Mouse (Mus musculus) lung, adult 18-20 months (tissue): ENCODE results near the gene Pacs2.

Experiments
- DNase-seq, 2 experiments: peaks; one replicate each; pipeline ENCODE4 v3.0.0; 2022; ENCODE audit warnings: mixed read lengths in 2 of 2

Pacs2 gene

GRCm38 (mm10) chr12:113097040-113097439, 82.7 kb downstream of the Pacs2 start:
- no peak for DNase-seq

- peak; percentile 28 to 45 for DNase-seq
Measured at GRCm38 (mm10) chr12:113097749-113098281, 83.5 kb downstream of the Pacs2 start, which contains the start of gene Mta1. Gene Mta1, plus strand, starts transcription at chr12:113098278.

DNA sequence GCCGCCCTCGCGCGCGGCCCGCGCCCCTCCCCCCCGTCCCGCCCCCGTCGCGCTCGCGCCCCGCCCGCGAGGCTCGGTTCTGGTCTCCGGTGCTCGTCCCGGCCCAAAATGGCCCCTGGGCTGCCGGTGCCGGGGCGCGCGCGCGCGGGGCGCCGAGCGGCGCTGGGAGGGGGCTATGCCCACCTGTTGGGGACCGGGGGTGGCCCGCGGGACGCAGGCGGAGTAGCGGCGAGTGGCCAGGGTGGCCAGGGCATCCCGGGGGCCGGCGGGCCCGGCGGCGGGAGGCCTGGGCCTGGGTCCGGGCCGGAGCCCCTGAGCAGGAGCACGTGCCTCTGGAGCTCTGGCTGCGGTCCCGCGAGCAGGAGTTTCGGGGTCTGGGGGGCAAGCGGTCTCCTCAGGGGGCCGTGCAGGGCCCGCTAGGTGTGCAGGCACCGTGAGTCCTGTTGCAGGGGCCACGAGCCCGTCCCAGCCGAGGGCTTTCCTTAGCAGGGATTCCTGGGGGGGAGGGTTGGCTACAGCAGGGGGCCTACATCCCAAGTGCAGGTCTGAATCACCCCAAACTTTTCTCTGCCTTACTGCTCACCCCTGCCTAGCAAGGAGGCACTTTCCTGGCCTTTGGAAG, 84.3 kb downstream of the Pacs2 start:
- no peak for DNase-seq

- DNase-seq = no peak
Measured at GRCm38 (mm10) chr12:113099470-113100237, 85.3 kb downstream of the Pacs2 start.

GRCm38 (mm10) chr12:113100448-113101076, 86.3 kb downstream of the Pacs2 start:
- no peak for DNase-seq

GRCm38 (mm10) chr12:113101251-113101960, 87.1 kb downstream of the Pacs2 start:
- no peak for DNase-seq

DNA sequence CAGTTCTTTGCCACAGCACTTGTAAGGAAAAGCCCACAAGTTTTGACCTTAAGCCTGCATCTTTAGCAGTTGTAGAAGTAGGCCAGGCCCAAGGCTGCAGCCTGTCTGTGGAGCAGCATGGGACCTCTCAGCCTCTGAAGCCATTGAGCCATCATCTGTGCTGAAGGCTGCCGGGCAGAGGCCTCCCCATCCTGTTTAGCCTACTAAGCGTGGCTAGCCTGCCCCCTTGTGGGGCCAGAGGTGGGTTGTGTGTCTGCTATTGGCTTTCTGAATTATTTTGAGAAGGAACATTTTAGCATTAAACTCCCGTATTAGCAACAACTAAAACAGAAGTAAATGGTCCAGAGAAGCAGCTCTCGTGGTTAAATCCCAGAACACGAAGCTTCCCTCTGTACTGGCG, 88.2 kb downstream of the Pacs2 start:
- DNase-seq = peak; percentile 48 to 54

DNA sequence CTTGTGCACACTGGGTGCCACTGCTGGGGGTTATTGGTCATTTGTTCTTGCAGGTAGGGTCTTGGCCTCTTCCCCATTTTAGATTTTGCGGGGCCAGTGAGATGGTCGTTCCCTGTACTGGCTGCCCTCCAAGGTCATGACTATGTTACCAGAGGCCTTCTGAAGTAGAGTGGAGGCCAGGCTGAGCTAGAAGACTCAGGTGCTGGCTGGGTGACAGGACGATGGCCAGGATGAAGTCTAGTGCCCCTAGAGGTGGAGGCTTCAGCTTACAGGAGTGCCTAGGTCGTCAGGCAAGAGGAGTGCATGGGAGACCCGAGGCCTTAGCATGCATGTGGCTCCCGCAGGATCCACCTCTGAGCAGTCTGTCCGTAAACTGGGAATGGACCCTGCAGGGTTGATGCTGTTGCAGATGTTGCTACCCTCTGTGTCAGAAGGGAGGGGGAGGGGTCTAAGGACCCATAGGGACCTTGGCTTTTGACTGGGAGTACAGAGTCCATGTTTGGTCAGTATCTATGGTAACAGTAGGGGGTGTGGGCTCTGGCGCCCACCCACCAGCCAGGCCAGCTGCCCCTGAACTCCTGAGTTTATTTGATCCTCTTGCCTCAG, 89.6 kb downstream of the Pacs2 start:
- DNase-seq = no peak

DNA sequence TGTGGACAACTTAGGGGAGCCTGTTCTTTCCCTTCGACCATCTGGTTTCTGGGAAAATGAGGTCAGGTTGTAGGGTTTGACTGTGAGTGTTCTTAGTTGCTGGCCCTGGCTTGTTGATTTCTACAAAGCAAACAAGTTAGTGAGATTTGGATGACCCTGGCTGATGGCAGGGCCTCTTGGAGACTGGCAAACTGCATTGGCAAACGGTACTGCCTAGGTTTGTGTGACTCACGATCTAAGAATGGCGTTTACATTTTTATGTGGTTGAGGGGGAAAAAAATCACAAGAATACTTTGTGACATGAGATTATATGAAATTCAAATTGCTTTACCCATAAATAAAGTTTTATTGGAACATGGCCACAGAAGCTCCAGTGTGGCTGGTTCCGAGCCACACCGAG, 92.1 kb downstream of the Pacs2 start:
- DNase-seq = peak; percentile 59 to 74

- DNase-seq = no peak
Measured at GRCm38 (mm10) chr12:113107431-113108124, 93.3 kb downstream of the Pacs2 start.

GRCm38 (mm10) chr12:113108528-113109283, 94.4 kb downstream of the Pacs2 start:
- no peak for DNase-seq

- DNase-seq = no peak
Measured at GRCm38 (mm10) chr12:113109801-113110200, 95.5 kb downstream of the Pacs2 start.

DNA sequence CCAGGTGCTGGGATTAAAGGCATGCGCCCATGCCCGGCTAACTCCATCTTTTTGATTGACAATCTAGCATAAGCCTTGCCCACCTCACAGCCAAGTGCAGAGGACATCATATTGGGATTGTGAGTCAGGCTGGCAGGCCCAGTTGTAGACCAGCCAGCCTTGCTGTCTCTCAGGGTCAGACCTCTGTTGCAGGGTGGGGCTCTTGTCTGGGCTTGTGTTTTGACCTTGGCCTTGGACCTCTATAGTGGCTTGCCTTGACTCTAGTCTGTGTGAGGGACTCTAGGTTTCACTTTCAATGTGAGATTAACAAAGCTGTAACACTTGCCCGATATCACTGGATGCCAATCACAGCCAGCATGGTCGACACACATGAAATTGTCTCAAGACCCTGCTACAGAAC, 99.8 kb downstream of the Pacs2 start:
- no peak for DNase-seq

DNA sequence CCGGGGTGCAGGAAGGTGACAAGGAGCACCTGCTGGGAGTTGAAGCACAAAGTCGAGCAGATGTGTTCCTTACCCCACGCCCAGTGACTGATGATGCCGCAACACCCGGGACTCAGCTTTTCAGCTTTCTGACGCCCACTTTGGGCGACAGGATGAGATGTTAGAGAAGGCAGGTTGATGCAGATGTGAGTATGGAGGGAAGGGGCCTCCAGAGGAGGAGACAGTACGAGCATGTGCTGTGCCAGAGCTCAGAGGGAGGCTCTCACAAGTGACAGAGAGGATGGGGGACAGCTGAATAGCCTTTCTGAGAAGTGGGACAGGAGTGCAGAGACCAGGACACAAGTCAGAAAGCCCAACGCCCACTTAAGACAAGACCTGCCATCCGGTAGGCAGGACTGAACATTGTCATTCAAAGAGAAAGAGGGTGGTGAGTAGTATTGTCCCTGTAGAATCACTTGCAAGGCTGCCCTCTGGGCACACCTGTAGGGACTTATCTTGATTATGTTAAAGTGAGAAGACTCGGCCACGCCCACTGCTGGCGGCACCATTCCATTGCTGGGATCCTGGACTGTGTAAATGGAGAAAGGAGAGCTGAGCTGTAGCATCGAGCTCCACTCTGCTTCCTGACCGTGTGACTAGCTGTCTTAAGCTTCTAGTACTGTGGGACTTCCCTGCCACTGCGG, 100.7 kb downstream of the Pacs2 start:
- DNase-seq = no peak

DNA sequence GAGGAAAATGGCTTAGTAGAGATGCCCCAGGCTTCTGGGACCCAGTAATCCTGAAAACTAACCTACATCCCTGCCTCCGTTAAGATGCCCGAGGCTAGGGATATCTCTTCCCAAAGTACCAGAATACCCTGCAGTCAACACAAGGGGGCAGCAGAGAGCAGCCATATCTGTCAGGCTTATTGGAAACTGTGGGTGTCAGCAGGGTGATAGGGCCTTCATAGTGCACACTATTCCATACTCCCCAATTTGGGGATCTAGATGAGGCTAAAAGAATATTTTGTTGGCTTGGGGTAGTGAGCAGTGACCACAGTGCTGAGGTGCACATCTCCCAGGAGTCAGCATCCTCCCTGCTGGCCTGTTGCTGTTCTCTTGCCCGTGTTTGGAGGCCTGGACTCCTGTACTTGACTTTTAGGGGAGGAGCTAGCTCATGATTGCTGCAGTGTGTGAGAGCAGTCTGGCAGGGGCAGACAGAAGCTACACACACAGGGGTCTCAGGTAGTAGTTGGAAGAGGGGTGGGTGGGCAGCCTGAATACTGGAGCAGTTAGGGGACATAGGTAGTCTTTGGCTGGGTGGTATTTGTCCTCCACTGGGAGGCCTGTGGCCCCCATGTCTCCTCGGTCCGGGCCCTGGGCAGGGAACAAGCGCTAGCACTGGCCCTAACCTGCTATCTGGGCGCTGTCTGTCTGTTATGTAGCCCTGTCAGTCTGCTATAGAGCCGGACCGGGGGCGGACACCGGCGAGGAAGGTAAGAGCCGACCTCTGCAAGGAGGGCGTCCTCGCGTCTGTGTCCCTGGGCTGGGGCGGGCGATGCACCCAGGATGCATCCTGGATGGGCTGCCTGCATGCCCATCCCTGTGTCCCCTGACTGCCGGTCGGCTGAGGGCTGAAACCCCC, 105.5 kb downstream of the Pacs2 start:
- DNase-seq = peak; percentile 84 to 89
